Mouse (Mus musculus) adrenal gland, adult 8-10 months (tissue): ENCODE results near the gene Sh2b1. TPM values are rescaled to one million over a fixed set of nuclear protein-coding genes. Genes with fewer than 3 reads are reported as not detected.

Experiments
- DNase-seq: peaks from one replicate; pipeline ENCODE4 v3.0.0; 2022
- total RNA-seq, 4 experiments: library from RNA; stranded (reverse); gene quantifications; 2 replicates each; pipeline ENCODE4 v1.2.4; 2022

Sh2b1 gene
- total RNA-seq, 4 experiments from 2014 or later: 54.3 to 78.7 (median 65.2) TPM

DNA sequence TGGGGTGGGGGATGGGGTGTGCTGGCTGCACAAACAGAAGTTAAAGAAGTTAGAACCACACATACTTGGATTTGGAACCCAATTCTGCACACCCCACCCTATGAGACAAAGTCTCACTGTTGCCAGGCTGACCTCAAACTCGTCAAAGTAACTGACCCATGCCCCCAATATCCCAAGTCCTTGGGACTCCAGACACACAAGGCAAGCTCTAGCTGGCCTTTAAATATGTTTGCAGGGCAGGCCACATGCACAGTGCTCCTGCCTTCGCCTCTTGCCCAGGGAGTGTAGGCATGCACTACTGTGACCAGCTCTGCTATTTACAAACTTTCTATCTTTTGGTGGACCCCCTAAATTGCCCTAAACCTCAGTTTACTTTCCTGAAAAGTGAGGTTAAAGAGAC is 20.0 kb downstream of the Sh2b1 start:
- no peak for DNase-seq

DNA sequence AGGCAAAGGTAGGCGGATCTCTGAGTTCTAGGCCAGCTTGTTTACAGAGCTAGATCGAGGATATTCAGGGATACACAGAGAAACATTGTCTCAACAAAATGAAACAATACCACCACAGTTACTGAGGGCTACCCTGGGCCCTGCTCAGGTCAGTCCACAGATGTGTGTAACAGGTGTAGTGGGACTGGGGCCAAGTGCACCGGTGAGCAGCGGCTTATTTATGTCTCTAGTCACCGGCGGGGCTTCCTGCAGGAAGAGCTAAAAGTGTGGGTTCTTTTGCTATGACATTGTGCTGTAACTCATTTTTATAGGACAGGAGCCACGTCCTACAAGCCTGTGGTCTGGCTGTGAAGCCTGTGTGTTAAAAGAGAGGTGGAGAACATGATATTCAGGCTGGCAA is 21.4 kb downstream of the Sh2b1 start:
- no peak for DNase-seq

- no peak for DNase-seq
These were observed 23.0 kb downstream of the Sh2b1 start for GRCm38 (mm10) chr7:126452244-126452643.

- no peak for DNase-seq
These were observed 24.6 kb downstream of the Sh2b1 start for GRCm38 (mm10) chr7:126450641-126451040.

GRCm38 (mm10) chr7:126449991-126450390 is 25.2 kb downstream of the Sh2b1 start:
- DNase-seq: no peak

GRCm38 (mm10) chr7:126448481-126448880 is 26.7 kb downstream of the Sh2b1 start:
- DNase-seq: no peak

- DNase-seq: no peak
These were observed 29.0 kb downstream of the Sh2b1 start for GRCm38 (mm10) chr7:126446217-126446616.

- DNase-seq: no peak
These were observed 30.0 kb downstream of the Sh2b1 start for GRCm38 (mm10) chr7:126445104-126445815.

GRCm38 (mm10) chr7:126444536-126444935 is 30.7 kb downstream of the Sh2b1 start:
- no peak for DNase-seq

- DNase-seq: no peak
These were observed 31.2 kb downstream of the Sh2b1 start for GRCm38 (mm10) chr7:126443997-126444396.

DNA sequence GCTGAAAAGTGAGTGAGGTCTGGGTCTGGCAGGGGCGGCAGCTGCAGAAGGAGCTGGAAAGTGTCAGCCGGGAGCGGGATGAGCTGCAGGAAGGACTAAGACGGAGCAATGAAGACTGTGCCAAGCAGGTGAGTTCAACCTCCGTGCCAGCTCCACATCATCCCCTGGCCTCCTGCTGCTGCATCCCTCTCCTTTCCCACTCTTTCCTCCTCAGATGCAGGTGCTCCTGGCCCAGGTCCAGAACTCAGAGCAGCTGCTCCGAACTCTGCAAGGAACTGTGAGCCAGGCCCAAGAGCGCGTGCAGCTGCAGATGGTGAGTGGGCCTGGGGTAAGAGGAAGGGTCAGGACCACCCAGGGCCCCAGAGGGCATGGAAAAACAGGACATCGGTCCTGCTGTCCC is 35.1 kb downstream of the Sh2b1 start:
- DNase-seq: no peak

- peak; percentile 38 for DNase-seq
These were observed 38.4 kb downstream of the Sh2b1 start for GRCm38 (mm10) chr7:126436851-126437250.

GRCm38 (mm10) chr7:126435801-126436200 is 39.4 kb downstream of the Sh2b1 start:
- no peak for DNase-seq

- DNase-seq: peak; percentile 75
These were observed 40.5 kb downstream of the Sh2b1 start for GRCm38 (mm10) chr7:126434726-126435125.

DNA sequence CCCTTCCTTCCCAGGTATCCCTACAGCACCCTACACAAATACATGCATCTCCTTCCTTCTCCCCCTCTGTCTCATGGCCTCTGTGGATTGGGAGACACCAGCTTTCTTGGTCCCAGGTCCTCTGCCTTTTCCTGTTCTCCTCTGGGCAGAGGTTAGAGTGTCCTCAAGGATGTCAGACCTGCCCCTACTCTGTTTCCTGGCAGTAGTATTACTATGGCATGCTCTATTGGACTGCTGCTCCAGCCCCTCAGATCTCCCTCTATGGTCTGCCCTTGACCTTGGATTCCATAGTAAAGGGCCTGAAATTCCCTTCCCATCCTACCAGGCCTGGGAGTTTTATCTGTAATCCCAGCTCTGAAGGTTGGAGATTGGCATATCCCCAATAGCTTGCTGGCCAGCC is 45.1 kb downstream of the Sh2b1 start:
- DNase-seq: no peak

- DNase-seq: no peak
These were observed 45.7 kb downstream of the Sh2b1 start for GRCm38 (mm10) chr7:126429503-126429898.

DNA sequence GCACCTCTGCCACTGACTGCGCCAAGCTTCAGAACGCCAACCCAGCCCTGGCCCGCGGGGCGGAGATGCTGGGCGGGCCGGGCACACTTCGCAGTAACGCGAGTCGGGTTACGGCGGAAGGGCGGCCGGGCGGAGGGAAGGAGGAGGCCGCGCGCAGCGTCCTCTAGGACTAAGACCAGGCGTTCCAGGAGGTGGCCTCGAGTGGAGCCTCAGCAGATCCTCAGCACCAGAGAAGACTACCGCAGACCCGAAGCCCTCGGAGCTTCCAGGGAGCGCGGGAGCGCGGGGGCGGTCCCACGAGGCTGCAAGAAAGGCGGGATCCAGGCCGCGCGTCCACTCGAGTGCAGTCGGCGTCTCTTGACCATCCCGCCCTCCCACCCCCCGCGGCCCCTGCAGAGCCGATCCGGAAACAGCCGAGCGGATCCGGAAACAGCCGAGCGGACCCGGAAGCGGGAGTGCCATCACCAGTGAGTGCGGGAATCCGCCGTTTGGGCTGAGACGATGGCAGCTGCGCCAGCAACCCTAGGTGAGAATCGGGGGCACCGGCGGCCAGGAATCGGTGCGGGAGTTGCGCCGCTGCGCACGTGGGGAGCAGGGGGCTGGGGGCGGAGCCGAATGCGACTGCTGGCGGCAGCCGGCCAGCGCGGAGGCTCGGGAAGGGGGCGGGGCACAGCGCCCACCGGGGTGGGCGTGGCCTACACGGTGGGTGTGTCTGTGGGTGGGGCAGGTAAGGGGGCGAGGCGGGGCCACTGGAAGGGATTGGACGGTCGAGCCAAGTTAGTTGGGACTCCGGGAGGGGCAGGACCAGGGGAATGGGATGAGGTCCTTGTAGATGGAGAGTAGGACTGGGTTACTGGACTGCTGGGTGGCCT is 46.4 kb downstream of the Sh2b1 start, which contains the start of gene Rabep2:
Rabep2 (plus strand) TSS at position 129 of the 872 bp plus-strand sequence.
- peak; percentile 92 for DNase-seq

DNA sequence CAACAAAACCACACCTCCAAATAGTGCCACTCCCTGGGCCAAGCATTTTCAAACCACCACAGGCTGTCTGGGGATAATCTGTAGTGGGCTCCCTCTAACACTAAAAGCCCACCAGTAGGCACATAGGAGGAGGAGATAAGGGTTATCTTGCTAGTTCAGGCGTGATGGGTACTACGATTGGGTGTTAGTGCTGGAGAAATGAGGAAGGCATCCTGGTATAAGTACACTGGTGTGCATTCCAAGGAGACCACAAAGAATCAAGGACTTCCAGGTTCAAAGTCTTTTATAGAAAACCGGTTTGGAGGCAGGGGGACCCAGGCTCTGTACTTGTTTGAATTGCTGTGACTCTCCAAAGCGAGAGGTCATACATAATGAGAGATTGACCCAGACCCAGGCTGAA is 47.1 kb downstream of the Sh2b1 start:
- DNase-seq: no peak

DNA sequence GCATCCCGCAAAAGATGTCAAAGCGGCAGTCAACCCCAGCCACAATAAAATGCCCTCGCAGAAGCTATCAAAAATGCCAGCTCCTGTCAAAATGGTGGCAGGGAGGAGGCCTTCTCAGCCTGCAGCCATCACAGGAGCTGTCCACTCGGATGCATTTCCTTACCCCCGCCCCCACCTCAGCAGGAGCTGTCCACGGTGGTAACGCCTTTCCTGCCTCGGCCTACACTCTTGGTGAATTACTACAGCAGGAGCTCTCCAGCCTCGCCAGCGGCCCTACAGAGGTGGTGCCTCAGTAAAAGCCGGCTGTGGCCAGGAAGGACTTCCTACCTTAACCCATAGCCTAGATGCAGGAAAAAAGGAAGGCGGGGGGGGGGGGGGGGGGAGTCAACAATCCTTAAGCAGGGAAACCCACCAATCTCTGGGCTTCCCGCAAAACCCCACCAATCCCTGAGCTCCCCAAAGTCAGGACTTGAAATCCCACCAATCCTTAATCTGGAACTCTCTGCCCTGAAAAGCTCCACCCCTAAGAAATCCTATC is 47.8 kb downstream of the Sh2b1 start:
- DNase-seq: no peak

- DNase-seq: no peak
These were observed 51.1 kb downstream of the Sh2b1 start for GRCm38 (mm10) chr7:126424161-126424560.

- DNase-seq: no peak
These were observed 53.5 kb downstream of the Sh2b1 start for GRCm38 (mm10) chr7:126421756-126422155.

GRCm38 (mm10) chr7:126418496-126418895 is 56.7 kb downstream of the Sh2b1 start:
- no peak for DNase-seq

DNA sequence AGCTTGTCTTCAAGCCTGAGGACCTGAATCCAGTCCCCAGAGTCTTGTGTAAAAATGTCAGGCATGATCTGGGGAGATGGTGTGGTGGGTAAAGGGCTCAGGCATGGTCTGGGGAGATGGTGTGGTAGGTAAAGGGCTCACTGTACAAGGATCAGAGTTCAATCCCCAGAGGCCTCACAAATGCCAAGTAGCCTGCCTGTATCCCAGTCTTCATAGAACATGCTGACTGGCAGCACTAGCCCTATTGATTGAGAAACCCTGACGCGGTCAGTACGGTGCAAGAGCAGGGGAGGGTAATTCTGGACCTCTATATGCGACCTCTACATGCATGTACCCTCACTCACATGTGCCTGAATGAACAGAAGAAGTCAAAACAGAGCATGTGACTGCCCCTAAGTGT is 57.6 kb downstream of the Sh2b1 start:
- no peak for DNase-seq
